Mouse (Mus musculus) midbrain, embryonic 14.5 days (tissue): ENCODE measurements around the gene Mblac2. TPM values are rescaled to one million over a fixed set of nuclear protein-coding genes. Genes with fewer than 3 reads are reported as not detected.

ENCODE experiments used
- polyA plus RNA-seq: library from polyadenylated mRNA; unstranded; fragments of >200 nt; fragmentation: Nextera tagmentation; extraction: Ambion mirVana; gene quantifications from 2 replicates; pipeline ENCODE4 v1.2.1, GENCODE M21; 2014

Mblac2 gene
- polyA plus RNA-seq, 1 experiment from 2014 or later: 34.1 TPM

Other genes with a start within 250 kb of the Mblac2 start
- 9.4 and 16.7 TPM in 2 replicates for gene Adgrv1, start 78.2 kb upstream of the Mblac2 start, polyA plus RNA-seq
- gene Lysmd3, start 53.7 kb upstream of the Mblac2 start, polyA plus RNA-seq: 16.6 and 25.8 TPM in 2 replicates
- 1.9 and 3.3 TPM in 2 replicates for gene Polr3g, start 328 bp upstream of the Mblac2 start, polyA plus RNA-seq
- 261 and 274 TPM in 2 replicates for gene Cetn3, start 71.7 kb downstream of the Mblac2 start, polyA plus RNA-seq